Mouse (Mus musculus) adipocyte (in vitro differentiated cells): ENCODE data around the gene Rusc2.
A peak's percentile ranks its signal among the peaks of the same experiment; 100 is the strongest.

ENCODE experiments used
- DNase-seq: peaks from one replicate; pipeline ENCODE4 v3.0.0-alpha.2; 2016; ENCODE audit warnings: low spot score

Gene Rusc2

GRCm38 (mm10) chr4:43416071-43416490 lies 34.3 kb downstream of the Rusc2 start:
- DNase-seq: no peak

GRCm38 (mm10) chr4:43417269-43418062 lies 35.7 kb downstream of the Rusc2 start:
- DNase-seq: no peak

GRCm38 (mm10) chr4:43418450-43418849 lies 36.7 kb downstream of the Rusc2 start:
- DNase-seq: no peak

DNA sequence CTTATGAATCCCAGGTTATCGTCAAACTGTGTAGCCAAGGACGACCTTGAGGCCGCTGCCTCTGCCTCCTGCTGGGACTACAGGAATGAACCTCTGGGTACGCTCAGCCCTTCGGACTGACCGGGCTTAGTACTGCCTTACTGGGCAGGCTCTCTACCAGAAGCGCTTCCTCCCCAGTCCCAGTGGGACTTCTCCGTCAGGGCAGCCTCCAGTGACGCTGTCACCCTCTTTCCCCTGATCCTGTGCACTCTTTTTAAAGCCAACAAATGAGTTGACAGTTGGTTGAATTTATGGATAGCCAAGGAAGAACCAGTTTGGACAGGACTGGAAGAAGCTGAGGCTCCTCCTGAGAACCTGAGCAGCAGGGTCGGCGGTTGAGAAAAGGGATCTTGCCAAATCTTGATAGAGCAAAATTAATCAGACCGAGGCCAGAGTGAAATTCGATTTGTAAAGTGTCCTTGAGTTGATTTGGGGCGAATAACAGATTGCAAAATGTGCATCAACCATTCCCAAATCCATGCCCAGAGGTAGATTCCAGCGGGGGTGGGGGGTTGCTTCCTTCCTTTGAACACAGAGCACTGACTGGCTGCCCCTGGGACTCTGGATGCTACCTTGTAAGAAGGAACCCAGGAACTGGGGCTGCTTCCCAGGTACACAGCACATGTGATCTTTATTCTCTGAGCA lies 37.3 kb downstream of the Rusc2 start:
- DNase-seq: peak; percentile 79

DNA sequence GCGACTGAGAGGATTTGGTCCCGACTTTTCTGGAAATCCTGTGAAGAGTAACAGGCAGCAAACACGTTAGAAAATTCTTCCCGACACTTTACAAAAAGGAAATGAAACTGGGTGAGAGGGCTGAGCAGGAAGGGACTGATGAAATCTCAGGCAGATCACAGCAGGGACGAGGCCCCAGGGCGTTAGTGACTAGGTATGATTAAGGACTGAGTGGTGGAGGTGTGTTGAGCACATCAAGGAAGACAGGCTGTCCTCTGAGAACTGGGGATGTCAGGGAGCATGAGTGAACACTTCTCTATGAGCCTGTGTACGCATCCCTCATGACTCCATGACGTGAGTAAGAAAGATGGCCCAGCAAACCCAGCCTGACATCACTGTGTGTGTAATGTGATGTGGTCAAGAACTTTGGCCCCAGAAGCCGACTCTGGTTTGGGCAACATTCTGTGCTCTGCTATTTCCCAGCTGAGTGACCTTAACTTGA lies 38.1 kb downstream of the Rusc2 start:
- DNase-seq: peak; percentile 74

GRCm38 (mm10) chr4:43420305-43420704 lies 38.5 kb downstream of the Rusc2 start:
- DNase-seq: peak; percentile 89

DNA sequence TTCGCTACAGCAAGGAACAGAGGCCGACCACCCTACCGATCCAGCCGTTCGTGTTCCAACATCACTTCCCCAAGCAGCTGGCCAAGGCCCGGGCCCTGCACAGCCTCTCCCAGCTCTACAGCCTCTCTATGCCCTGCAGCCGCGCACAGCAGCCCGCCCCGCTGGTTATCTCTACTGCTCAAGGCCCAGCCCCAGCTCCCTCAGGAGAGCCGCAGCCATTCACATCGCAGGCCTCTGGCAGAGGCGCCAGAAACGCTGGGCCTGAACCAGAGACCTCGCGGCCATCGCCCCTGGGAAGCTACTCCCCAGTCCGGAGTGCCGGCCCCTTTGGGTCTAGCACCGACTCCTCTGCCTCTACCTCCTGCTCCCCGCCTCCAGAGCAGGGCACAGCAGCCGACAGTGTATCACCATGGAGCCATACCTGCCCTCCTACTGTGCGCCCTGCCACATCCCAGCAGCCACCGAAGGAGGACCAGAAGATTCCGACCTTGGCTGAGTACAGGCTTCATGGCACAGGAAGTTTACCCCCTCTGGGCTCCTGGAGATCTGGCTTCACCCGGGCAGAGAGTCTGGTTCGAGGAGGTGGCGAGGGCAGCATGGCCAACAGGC lies 40.0 kb downstream of the Rusc2 start:
- no peak for DNase-seq

GRCm38 (mm10) chr4:43423267-43423934 lies 41.6 kb downstream of the Rusc2 start:
- peak; percentile 85 for DNase-seq

- no peak for DNase-seq
Measured at GRCm38 (mm10) chr4:43424072-43424471, 42.3 kb downstream of the Rusc2 start.

- DNase-seq: no peak
Measured at GRCm38 (mm10) chr4:43425197-43425596, 43.4 kb downstream of the Rusc2 start.

DNA sequence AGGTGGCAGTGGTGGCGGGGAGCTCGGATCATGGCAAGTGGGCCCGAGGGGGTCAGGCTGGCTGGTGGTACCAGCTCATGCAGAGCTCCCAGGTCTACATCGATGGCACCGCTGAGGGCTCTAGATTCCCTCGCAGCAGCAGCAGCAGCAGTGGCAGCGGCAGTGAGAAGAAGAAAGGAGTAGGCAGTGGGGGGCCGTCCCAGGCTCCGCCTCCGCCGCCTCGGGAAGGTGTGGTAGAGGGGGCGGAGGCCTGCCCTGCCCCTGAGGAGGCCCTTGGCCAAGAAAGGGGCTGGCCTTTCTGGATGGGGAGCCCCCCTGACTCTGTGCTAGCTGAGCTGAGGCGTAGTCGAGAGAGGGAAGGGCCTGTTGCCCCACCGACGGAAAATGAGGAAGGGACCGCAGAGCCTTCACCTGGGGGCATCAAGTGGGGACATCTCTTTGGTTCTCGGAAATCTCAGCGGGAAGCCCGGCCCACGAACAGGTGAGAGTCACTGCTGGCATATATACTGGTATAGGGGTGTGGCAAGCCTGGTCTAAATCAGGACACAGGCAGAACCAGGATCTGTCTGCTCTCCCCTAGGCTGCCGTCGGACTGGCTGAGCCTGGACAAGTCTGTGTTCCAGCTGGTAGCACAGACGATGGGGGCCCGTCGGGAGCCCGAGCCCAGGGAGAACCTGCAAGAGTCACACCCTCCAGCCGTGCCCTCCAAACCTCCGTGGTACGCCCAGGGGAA lies 44.0 kb downstream of the Rusc2 start:
- no peak for DNase-seq

DNA sequence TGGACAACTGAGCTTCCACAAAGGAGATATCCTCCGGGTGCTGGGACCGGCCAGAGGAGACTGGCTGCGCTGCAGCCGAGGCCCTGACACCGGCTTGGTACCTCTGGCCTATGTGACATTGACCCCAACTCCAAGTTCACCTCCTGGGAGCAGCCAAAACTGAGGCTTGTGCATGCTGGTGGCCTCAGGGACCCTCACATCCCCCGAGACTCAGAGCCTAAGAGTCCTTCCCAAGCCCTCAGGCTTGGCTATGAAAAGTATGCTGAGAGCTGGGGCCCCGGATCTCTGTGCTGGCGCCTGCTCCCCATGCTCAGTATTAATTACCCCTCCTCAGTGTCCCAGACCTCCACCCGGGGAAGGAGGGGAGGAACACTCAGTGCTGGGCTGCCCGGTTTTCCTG lies 44.7 kb downstream of the Rusc2 start:
- DNase-seq: no peak

DNA sequence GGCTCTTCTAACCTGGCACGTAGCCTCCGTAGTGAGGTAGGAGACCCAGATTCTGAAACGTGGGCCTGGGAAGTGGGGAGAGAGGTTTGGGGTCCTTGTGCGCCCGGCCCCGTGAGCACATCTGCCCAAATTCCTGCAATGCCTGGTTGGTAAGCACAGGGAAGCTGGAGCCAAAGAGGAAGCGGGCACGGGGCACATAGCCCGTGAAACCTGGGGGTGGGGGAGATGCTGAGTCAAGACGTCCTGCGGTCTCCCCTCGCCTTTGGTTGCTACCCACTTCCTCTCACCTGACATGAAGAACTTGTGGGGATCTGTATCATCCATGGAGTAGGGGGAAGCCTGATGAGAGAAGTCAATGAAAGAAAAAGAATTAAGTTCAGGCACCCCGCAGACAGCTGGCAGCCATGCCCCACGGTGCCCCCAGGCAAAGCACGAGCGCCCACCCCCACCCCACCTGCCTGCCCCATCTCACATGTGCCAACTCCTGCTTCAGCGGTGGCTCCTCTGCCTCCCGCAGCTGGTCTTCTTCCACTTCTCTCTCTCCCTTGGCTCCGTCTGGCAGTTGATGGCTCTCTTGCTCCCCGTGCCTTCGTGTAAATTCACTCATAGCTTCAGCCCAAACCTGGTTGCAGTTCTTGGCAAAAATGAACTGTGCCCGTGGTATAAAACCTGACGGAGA lies 45.9 kb downstream of the Rusc2 start:
- no peak for DNase-seq

DNA sequence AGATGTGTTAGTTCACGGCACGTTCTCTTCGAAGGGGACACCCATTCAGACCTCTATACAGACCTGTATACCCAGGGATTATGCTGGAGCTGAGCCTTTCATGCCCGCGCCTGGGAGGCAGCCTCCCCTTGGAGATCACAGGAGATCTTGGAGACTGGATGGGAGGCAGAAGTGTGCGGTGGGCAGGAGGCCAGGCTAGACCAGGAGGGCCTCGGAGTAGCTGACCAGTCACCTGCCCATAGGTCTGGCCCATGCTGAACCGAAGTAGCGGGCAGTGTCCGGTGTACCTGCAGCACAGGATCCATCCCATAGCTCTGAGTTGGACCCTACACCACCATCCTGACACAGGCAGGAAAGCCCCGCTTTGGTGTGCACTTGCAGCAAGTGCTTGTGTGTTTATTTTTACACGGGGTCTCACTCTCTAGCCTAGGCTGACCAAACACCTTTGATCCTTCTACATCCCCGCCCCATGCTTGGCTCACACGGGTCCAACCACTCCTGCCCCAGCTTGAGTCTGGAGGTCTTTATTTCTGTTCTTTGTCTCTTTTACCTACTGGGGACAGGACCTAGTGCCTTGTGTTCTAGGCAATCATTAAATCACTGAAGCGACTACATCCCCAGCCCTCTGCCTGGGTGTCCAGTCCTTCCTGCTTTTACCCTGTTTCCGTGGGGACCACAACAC lies 46.5 kb downstream of the Rusc2 start:
- DNase-seq: no peak

DNA sequence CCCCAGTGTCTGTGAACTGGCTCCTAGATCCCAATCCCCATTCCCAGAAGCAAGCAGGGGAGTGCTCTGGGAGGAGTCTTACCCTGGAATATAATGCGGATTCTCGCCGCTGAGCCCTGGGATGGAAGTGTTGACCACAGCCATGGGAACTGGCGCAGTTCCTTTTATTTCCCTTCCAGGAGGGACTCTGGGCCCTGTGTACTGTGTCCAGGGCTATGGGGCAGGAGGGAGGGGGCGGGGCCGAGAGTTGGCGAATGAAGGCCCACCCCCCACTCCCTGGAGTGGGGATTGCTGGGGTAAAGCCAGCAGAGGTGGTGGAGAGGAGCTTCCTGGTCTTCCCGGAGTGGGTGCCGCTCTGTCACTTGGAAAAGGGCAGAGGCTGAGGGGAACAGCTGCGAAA lies 47.2 kb downstream of the Rusc2 start, which contains the start of gene Fam166b:
Gene Fam166b, minus strand, starts transcription at position 189 of the 400 bp plus-strand sequence.
- DNase-seq: no peak

DNA sequence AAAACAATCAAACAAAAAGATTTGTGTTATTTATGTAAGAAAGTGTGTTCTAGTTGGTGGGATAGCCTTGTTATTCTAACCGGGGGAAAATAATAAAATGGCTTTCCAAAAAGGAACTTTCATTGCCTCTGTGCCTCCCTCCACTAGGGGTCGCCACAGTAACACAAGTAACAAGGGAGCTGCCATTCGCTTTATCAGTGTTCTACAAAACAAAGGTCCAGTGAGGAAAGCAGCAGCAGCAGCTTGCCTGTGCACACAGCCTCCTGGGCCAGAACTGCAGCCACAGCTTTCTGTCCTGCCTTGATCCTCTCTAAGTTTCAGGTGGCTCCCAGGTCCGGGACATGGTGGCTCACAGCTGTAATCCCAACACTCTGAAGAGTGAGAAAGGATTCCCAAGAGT lies 49.9 kb downstream of the Rusc2 start:
- DNase-seq: peak; percentile 91

GRCm38 (mm10) chr4:43432832-43433231 lies 51.1 kb downstream of the Rusc2 start:
- no peak for DNase-seq

DNA sequence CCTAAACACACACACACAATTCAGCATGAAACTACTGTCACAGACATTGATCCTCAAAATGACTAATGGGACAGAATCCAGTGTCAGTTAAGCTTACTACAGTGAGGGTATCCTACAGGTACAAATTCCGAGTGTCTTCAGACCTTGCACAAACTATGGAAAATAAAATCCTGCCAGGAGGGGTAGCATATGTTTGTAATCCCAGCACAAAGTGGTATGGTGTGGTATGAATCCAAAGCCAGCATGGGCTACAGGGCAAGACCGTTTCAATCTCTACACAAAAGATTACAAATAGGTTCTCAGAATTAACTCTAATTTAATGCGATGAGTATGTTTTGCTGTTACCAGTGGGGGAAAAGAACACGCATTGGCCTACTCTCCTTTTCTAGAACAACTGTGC lies 59.9 kb downstream of the Rusc2 start, which contains the start of gene Tesk1:
Gene Tesk1, plus strand, starts transcription at position 301 of the 400 bp plus-strand sequence.
- DNase-seq: no peak

GRCm38 (mm10) chr4:43442044-43442443 lies 60.3 kb downstream of the Rusc2 start:
- peak; percentile 100 for DNase-seq
